Mouse (Mus musculus) hindbrain, embryonic 14.5 days (tissue): ENCODE results near the gene Hephl1. TPM values are rescaled to one million over a fixed set of nuclear protein-coding genes. Genes with fewer than 3 reads are reported as not detected.
A peak's percentile ranks its signal among the peaks of the same experiment; 100 is the strongest.

Experiments
- ATAC-seq: fragments of 200-750 bp; cut with Nextera tagmentation; 2 replicates; pipeline ENCODE4 v1.8.0; 2017; ENCODE audit warnings: moderate number of reproducible peaks, mild to moderate bottlenecking, moderate TSS enrichment, moderate library complexity; ENCODE audit not compliant: low FRiP score
- DNase-seq: peaks from one replicate; pipeline ENCODE4 v3.0.0-alpha.2; 2015; ENCODE audit warnings: low spot score
- H3K27ac ChIP-seq: fragments of 300-500 bp; sonication (generic); 2 replicates; pipeline ENCODE4 v1.5.1; 2014; ENCODE audit warnings: mild to moderate bottlenecking, moderate library complexity
- H3K27me3 ChIP-seq: fragments of 300-500 bp; sonication (generic); 2 replicates; pipeline ENCODE4 v1.6.1; 2014; ENCODE audit warnings: mild to moderate bottlenecking, low read length, mixed read lengths; ENCODE audit not compliant: control insufficient read depth, insufficient read depth
- H3K36me3 ChIP-seq: fragments of 300-500 bp; sonication (generic); replicated peaks from 2 replicates; pipeline ENCODE4 v1.6.1; 2014; ENCODE audit not compliant: control insufficient read depth, insufficient read depth
- H3K4me1 ChIP-seq: fragments of 300-500 bp; sonication (generic); replicated peaks from 2 replicates; pipeline ENCODE4 v1.6.1; 2014; ENCODE audit warnings: antibody characterized with exemption, low read length, mixed read lengths; ENCODE audit not compliant: control insufficient read depth, insufficient read depth
- H3K4me2 ChIP-seq: fragments of 300-500 bp; sonication (generic); replicated peaks from 2 replicates; pipeline ENCODE4 v1.6.1; 2014; ENCODE audit warnings: mild to moderate bottlenecking, moderate library complexity
- H3K4me3 ChIP-seq: fragments of 300-500 bp; sonication (generic); replicated peaks from 2 replicates; pipeline ENCODE4 v1.5.1; 2014; ENCODE audit warnings: mild to moderate bottlenecking, low read length
- H3K9ac ChIP-seq: fragments of 300-500 bp; sonication (generic); 2 replicates; pipeline ENCODE4 v1.6.1; 2014
- H3K9me3 ChIP-seq: fragments of 300-500 bp; sonication (generic); 2 replicates; pipeline ENCODE4 v1.6.1; 2016; ENCODE audit warnings: low read length; ENCODE audit not compliant: control insufficient read depth
- WGBS: fragments of 180-500 bp; shearing (Covaris S2); extraction: QIAGEN DNeasy Blood & Tissue Kit; methylation state at CpG from one replicate; pipeline ENCODE4 v1.1.7; 2014; 5-methylcytosine and 5-hydroxymethylcytosine counted together
- polyA plus RNA-seq: library from polyadenylated mRNA; unstranded; fragments of >200 nt; fragmentation: Nextera tagmentation; extraction: Ambion mirVana; gene quantifications from 2 replicates; pipeline ENCODE4 v1.2.1, GENCODE M21; 2014

Gene Hephl1
- polyA plus RNA-seq, 1 experiment from 2014 or later: not detected

- no peak overlapping the region for H3K4me2 ChIP-seq
- H3K36me3 ChIP-seq: peaks cover 11% of the 10 kb centered on the region; the same call in 1 of the 2 replicates
- H3K27ac ChIP-seq: no peak overlapping the region
- no peak overlapping the region for H3K9ac ChIP-seq
- no peak for DNase-seq
- no peaks in the 10 kb centered on the region for H3K4me1 ChIP-seq
- 56% methylated on average over 5 of the region's 5 CpGs for WGBS
- ATAC-seq: no peak
- H3K4me3 ChIP-seq: no peak overlapping the region
- H3K27me3 ChIP-seq: no peaks in the 10 kb centered on the region
- H3K9me3 ChIP-seq: no peaks in the 10 kb centered on the region
Observed at GRCm38 (mm10) chr9:15029025-15029727, 82.7 kb downstream of the Hephl1 start.

- Histone ChIP-seq H3K4me2 (no peak overlapping the region), H3K27ac (no peak overlapping the region), H3K4me3 (no peak overlapping the region), H3K27me3 (no peaks in the 10 kb centered on the region), H3K9ac (no peak overlapping the region), H3K36me3 (peaks cover 11% of the 10 kb centered on the region; the same call in 1 of the 2 replicates), H3K4me1 (no peaks in the 10 kb centered on the region), H3K9me3 (no peaks in the 10 kb centered on the region)
- 79% methylated on average over 3 of the region's 3 CpGs for WGBS
- no peak for DNase-seq
- ATAC-seq: no peak
Observed at GRCm38 (mm10) chr9:15027725-15028124, 84.2 kb downstream of the Hephl1 start.

- H3K27me3 ChIP-seq: no peaks in the 10 kb centered on the region
- no peaks in the 10 kb centered on the region for H3K4me1 ChIP-seq
- no peak overlapping the region for H3K27ac ChIP-seq
- ATAC-seq (no peak), DNase-seq (no peak)
- H3K4me3 ChIP-seq: no peak overlapping the region
- H3K9me3 ChIP-seq: no peaks in the 10 kb centered on the region
- H3K36me3 ChIP-seq: peaks cover 31% of the 10 kb centered on the region
- H3K4me2 ChIP-seq: no peak overlapping the region
- H3K9ac ChIP-seq: no peak overlapping the region
- 79% methylated on average over 1 of the region's 1 CpGs for WGBS
Observed at GRCm38 (mm10) chr9:15023049-15023448, 88.9 kb downstream of the Hephl1 start.

- H3K9me3 ChIP-seq: no peaks in the 10 kb centered on the region
Observed at GRCm38 (mm10) chr9:15021156-15021555, 90.8 kb downstream of the Hephl1 start.

GRCm38 (mm10) chr9:15020561-15021080 lies 91.3 kb downstream of the Hephl1 start:
- DNase-seq: no peak
- H3K27me3 ChIP-seq: no peaks in the 10 kb centered on the region
- H3K4me1 ChIP-seq: no peaks in the 10 kb centered on the region
- no peak overlapping the region for H3K9ac ChIP-seq
- H3K4me3 ChIP-seq: no peak overlapping the region
- H3K27ac ChIP-seq: no peak overlapping the region
- WGBS: 97% methylated on average over 5 of the region's 5 CpGs
- H3K4me2 ChIP-seq: no peak overlapping the region
- no peak for ATAC-seq
- no peaks in the 10 kb centered on the region for H3K9me3 ChIP-seq
- H3K36me3 ChIP-seq: peaks cover 42% of the 10 kb centered on the region

More at GRCm38 (mm10) chr9:15021156-15021555, 90.8 kb downstream of the Hephl1 start:
- ATAC-seq: no peak
- Histone ChIP-seq H3K36me3 (peaks cover 42% of the 10 kb centered on the region), H3K27me3 (no peaks in the 10 kb centered on the region), H3K27ac (no peak overlapping the region), H3K4me2 (no peak overlapping the region), H3K4me1 (no peaks in the 10 kb centered on the region), H3K4me3 (no peak overlapping the region), H3K9ac (no peak overlapping the region)
- WGBS: 79% methylated on average over 9 of the region's 9 CpGs
- DNase-seq: no peak

- no peak overlapping the region for H3K4me3 ChIP-seq
- peaks cover 42% of the 10 kb centered on the region for H3K36me3 ChIP-seq
- no peaks in the 10 kb centered on the region for H3K9me3 ChIP-seq
- no peak overlapping the region for H3K27ac ChIP-seq
- H3K4me2 ChIP-seq: no peak overlapping the region
- ATAC-seq: no peak
- no peak overlapping the region for H3K9ac ChIP-seq
- no peak for DNase-seq
- no peaks in the 10 kb centered on the region for H3K4me1 ChIP-seq
- H3K27me3 ChIP-seq: no peaks in the 10 kb centered on the region
- WGBS: 86% methylated on average over 5 of the region's 5 CpGs
Observed at GRCm38 (mm10) chr9:15018756-15019131, 93.2 kb downstream of the Hephl1 start.

GRCm38 (mm10) chr9:15017791-15018755 lies 93.8 kb downstream of the Hephl1 start:
- no peak overlapping the region for H3K27ac ChIP-seq
- H3K9me3 ChIP-seq: no peaks in the 10 kb centered on the region
- H3K4me3 ChIP-seq: no peak overlapping the region
- H3K4me1 ChIP-seq: no peaks in the 10 kb centered on the region
- ATAC-seq: no peak
- no peak for DNase-seq
- H3K27me3 ChIP-seq: no peaks in the 10 kb centered on the region
- WGBS: 92% methylated on average over 18 of the region's 18 CpGs
- peaks cover 43% of the 10 kb centered on the region for H3K36me3 ChIP-seq
- H3K4me2 ChIP-seq: no peak overlapping the region
- H3K9ac ChIP-seq: no peak overlapping the region

GRCm38 (mm10) chr9:15015223-15015956 lies 96.5 kb downstream of the Hephl1 start:
- H3K36me3 ChIP-seq: peaks cover 40% of the 10 kb centered on the region
- H3K4me2 ChIP-seq: no peak overlapping the region
- no peaks in the 10 kb centered on the region for H3K9me3 ChIP-seq
- H3K4me1 ChIP-seq: no peaks in the 10 kb centered on the region
- H3K9ac ChIP-seq: no peak overlapping the region
- DNase-seq: peak; percentile 95
- H3K27me3 ChIP-seq: no peaks in the 10 kb centered on the region
- H3K27ac ChIP-seq: no peak overlapping the region
- WGBS: 54% methylated on average over 7 of the region's 7 CpGs
- H3K4me3 ChIP-seq: no peak overlapping the region
- ATAC-seq: peak; percentile 72; the same call in 1 of the 2 replicates
